Mouse (Mus musculus) small intestine, adult 2 months (tissue): ENCODE results near the gene Atp8a1. TPM values are rescaled to one million over a fixed set of nuclear protein-coding genes. Genes with fewer than 3 reads are reported as not detected.

ENCODE experiments used
- H3K27ac ChIP-seq: fragments of 200-500 bp; 2 replicates; pipeline ENCODE4 v1.5.1; 2012; ENCODE audit warnings: low read depth, low read length, control low read depth, inconsistent platforms; ENCODE audit not compliant: insufficient read depth
- H3K27me3 ChIP-seq: fragments of 200-500 bp; 2 replicates; pipeline ENCODE4 v1.6.1; 2012; ENCODE audit warnings: mild to moderate bottlenecking, moderate library complexity, low read length, inconsistent platforms; ENCODE audit not compliant: control insufficient read depth, insufficient read depth
- H3K36me3 ChIP-seq: fragments of 200-500 bp; 2 replicates; pipeline ENCODE4 v1.6.1; 2012; ENCODE audit warnings: mild to moderate bottlenecking, low read length, control low read depth, inconsistent platforms; ENCODE audit not compliant: control insufficient read depth, insufficient read depth
- H3K4me1 ChIP-seq: fragments of 200-500 bp; 2 replicates; pipeline ENCODE4 v1.6.1; 2012; ENCODE audit warnings: low read length, inconsistent platforms, mixed read lengths; ENCODE audit not compliant: control insufficient read depth, insufficient read depth, insufficient read length
- H3K4me3 ChIP-seq: fragments of 200-500 bp; 2 replicates; pipeline ENCODE4 v1.5.1; 2012; ENCODE audit warnings: low read depth, mild to moderate bottlenecking, control low read depth, inconsistent platforms, low read length, moderate library complexity
- CTCF ChIP-seq: fragments of 200-500 bp; IDR thresholded peaks from 2 replicates; pipeline ENCODE4 v1.5.1; 2012; ENCODE audit warnings: low read depth, mild to moderate bottlenecking, control low read depth, inconsistent platforms, low read length, moderate library complexity, mixed read lengths; ENCODE audit not compliant: insufficient replicate concordance, insufficient read length; ENCODE audit errors: extremely low read depth
- POLR2A ChIP-seq: fragments of 200-500 bp; IDR thresholded peaks from 2 replicates; pipeline ENCODE4 v1.6.1; 2012; ENCODE audit warnings: low read depth, mild to moderate bottlenecking, control low read depth, inconsistent platforms, low read length, moderate library complexity
- WGBS: fragments of 180-500 bp; shearing (Covaris S2); methylation state at CpG from one replicate; pipeline ENCODE4 v1.1.7; 2018; 5-methylcytosine and 5-hydroxymethylcytosine counted together
- polyA plus RNA-seq: library from polyadenylated mRNA; depleted of rRNA; stranded (reverse); fragments of >200 nt; gene quantifications from 2 replicates; pipeline ENCODE4 v1.2.3, GENCODE M21; 2012

Gene Atp8a1
- polyA plus RNA-seq, 1 experiment, result 18.6 TPM

DNA sequence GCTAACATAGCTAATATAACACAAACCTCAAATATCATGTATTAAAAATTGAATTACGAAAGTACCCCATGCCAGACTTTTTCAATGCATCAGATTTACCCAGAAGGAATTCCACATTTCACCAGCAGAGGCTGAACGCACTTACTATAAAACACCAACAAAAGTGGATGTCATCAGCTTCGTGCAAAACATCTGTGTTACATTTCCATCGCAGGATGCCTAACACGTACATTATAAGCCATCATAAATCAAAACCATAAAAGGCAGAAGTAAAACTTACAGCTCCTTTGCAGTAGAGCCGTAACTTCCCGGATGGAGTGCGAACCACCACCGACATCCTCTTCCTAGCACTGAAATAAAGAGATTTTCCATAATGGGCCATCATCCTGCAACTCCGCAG, 109.1 kb downstream of the Atp8a1 start:
- Histone ChIP-seq H3K27ac (no peak overlapping the region), H3K36me3 (peaks cover 17% of the 10 kb centered on the region), H3K4me3 (no peak overlapping the region), H3K27me3 (no peaks in the 10 kb centered on the region), H3K4me1 (no peaks in the 10 kb centered on the region)
- TF ChIP-seq POLR2A (no peak), CTCF (no peak)
- 86% methylated on average over 10 of the region's 10 CpGs for WGBS

DNA sequence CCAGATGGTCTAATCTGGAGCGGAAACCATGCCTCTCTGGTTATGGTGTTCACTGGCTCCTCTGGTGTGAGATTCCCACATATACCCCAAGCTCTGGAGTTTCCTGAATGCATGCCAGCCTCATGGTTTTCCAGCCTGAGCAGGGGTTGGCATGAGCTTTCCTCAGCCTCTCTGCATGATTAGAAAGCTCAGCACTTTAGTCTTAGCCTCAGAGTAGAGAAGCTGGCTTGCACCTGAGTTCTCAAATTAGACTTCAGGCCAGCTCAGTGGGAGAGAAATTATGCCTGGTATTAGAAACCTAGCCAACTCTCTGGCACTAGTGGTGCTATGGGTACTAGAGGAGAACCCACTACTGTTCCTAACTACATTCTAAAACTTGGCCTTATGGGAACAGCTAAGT, 111.5 kb downstream of the Atp8a1 start:
- Histone ChIP-seq H3K27me3 (no peaks in the 10 kb centered on the region), H3K4me3 (no peak overlapping the region), H3K4me1 (no peaks in the 10 kb centered on the region), H3K36me3 (peaks cover 20% of the 10 kb centered on the region), H3K27ac (no peak overlapping the region)
- TF ChIP-seq CTCF (no peak), POLR2A (no peak)
- WGBS, result 100% methylated on average over 1 of the region's 1 CpGs

DNA sequence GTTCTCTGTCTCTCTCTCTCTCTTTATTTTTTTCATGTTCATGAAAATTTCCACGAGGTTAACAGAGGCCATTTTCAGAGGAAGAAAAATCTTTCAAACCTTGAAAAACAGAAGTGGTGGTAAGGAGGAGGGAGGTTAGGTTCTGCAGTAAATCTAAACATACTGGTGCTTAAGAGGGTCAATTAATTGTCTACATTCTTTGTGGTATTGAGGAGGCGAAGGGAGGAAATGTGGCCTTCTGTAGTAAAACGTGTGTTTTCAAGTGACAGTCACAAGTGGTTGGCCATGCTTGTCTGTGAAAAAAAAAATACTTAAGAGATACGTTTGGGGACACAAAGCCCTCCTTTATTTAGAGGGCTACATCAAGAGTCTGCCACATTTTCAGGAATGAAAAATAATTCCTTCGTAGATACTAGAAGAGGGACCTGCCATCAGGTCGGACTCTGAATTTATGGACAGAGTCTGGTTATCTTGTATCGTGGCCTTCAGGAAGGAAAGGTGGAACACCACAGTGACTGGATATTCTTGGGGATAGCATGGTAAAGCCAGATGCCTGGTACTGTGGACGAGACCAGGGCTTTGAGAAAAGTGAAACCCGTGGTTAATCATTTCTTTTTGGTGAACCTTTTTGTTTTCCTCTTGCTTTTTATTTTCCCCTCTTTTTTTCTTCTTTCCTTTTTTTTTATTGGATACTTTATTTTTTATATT, 113.5 kb downstream of the Atp8a1 start:
- WGBS, result 77% methylated on average over 9 of the region's 9 CpGs
- no peaks in the 10 kb centered on the region for H3K4me1 ChIP-seq
- no peaks in the 10 kb centered on the region for H3K27me3 ChIP-seq
- TF ChIP-seq POLR2A (no peak), CTCF (no peak)
- no peak overlapping the region for H3K4me3 ChIP-seq
- H3K27ac ChIP-seq, result no peak overlapping the region
- peaks cover 26% of the 10 kb centered on the region for H3K36me3 ChIP-seq

DNA sequence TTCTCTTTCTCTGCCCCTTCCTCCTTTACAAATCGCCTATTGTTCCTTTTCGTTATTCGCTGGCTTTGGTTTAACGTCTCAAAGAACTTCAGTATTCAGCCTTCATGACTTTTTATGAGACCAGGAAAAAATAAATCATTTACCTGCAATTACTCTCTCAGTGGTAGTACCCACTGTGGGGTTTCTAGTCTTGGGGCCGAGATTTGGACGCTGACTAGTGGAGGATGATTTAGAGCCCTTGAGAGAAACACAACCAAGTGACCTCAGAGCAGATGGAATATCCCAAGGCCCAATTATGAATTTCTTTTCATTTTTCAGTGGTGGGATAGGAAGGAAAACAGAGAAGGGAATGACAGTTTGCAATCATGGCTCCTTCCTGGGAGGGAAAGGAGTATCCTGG, 114.1 kb downstream of the Atp8a1 start:
- TF ChIP-seq POLR2A (no peak), CTCF (no peak)
- 78% methylated on average over 6 of the region's 6 CpGs for WGBS
- H3K4me3 ChIP-seq, result no peak overlapping the region
- no peak overlapping the region for H3K27ac ChIP-seq
- H3K4me1 ChIP-seq, result no peaks in the 10 kb centered on the region
- H3K36me3 ChIP-seq, result peaks cover 28% of the 10 kb centered on the region
- H3K27me3 ChIP-seq, result no peaks in the 10 kb centered on the region

DNA sequence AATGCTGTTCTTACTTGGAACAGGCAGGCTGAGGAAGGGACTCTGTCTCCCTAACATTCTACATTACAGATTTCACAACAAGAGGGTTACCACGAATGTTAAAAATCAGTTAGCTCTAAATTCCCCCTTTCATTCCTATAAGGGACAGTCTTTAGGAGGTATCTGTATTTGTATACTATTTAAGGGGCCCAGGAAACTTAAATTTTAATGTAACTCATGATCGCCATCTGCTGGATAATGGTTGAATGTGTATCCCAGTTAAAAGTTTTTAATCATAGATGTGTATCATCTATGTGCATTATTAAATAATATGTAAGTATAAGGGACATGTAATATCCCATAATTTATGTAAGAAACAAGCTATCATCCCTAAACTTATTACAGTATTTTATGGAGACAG, 119.5 kb downstream of the Atp8a1 start:
- H3K36me3 ChIP-seq, result peaks cover 24% of the 10 kb centered on the region
- H3K27ac ChIP-seq, result no peak overlapping the region
- no peaks in the 10 kb centered on the region for H3K4me1 ChIP-seq
- H3K27me3 ChIP-seq, result no peaks in the 10 kb centered on the region
- TF ChIP-seq POLR2A, result no peak
- TF ChIP-seq CTCF, result no peak
- WGBS, result 19% methylated on average over 2 of the region's 2 CpGs
- H3K4me3 ChIP-seq, result no peak overlapping the region

DNA sequence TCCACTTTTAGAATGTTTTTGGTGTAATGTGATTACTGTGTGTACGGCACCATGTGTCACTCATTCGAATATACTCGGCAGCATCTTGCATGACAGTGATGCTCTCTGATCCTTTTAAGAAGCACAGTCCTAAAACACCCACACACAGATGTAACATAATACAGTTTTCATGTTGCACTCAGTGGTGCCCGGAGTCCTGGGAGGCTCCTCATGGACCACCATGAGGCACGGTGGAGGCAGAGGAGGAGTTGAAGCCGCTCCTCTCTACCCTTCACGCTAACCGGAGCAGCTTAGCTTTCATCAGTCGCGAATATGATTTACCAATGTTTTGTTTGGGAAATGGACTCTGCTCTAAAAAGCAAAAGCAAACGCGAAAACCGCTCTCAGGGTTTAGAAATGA, 120.4 kb downstream of the Atp8a1 start:
- Histone ChIP-seq H3K4me3 (no peak overlapping the region), H3K27ac (no peak overlapping the region), H3K36me3 (peaks cover 27% of the 10 kb centered on the region), H3K4me1 (no peaks in the 10 kb centered on the region), H3K27me3 (no peaks in the 10 kb centered on the region)
- WGBS, result 89% methylated on average over 13 of the region's 13 CpGs
- no peak for TF ChIP-seq CTCF
- TF ChIP-seq POLR2A, result no peak

DNA sequence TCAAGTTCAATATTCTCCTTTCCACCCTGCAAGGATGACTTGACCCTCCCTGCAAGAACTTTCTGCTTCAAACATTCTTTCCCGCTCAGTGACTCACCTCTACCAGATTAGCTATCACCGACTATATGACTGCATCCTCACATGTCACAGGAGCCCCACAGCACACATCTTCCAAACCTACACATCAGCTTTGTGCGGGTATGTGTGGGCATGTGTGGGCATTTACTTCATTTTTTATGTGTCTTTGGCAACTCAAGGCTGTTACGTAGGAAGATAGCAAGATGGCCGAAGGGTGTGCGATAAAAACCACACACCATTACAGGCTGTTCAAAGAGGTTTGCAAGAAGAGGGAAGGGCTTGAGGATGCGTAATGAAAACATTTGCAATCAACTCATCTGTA, 145.6 kb downstream of the Atp8a1 start:
- TF ChIP-seq POLR2A, result no peak
- TF ChIP-seq CTCF, result no peak
- H3K27me3 ChIP-seq, result no peaks in the 10 kb centered on the region
- no peak overlapping the region for H3K4me3 ChIP-seq
- H3K27ac ChIP-seq, result no peak overlapping the region
- H3K36me3 ChIP-seq, result peaks cover 38% of the 10 kb centered on the region
- H3K4me1 ChIP-seq, result no peaks in the 10 kb centered on the region
- WGBS, result 96% methylated on average over 7 of the region's 7 CpGs
